Mouse (Mus musculus): ENCODE results near the gene Bcan. TPM values are rescaled to one million over a fixed set of nuclear protein-coding genes. Genes with fewer than 3 reads are reported as not detected.

Gene Bcan
- polyA plus RNA-seq, 1 experiment from 2014 or later, result 186 TPM

- H3K9ac ChIP-seq (ENCODE audit: low read depth, low read length), result peak overlapping the region; percentile 4
- H3K36me3 ChIP-seq (ENCODE audit: control insufficient read depth, insufficient read depth, low read length), result no peaks in the 10 kb centered on the region
- peak overlapping the region; percentile 80 for H3K4me2 ChIP-seq (ENCODE audit: low read length)
- 17% methylated on average over 16 of the region's 16 CpGs for WGBS
- H3K4me1 ChIP-seq (ENCODE audit: control insufficient read depth, insufficient read depth, low read depth, low read length), result peaks cover 39% of the 10 kb centered on the region
- no peaks in the 10 kb centered on the region for H3K9me3 ChIP-seq (ENCODE audit: control insufficient read depth, low read length)
- no peak for ATAC-seq
- no peaks in the 10 kb centered on the region; the same call in none of the 2 replicates for H3K27me3 ChIP-seq (replicated peaks; ENCODE audit: control insufficient read depth, insufficient read depth, low read length)
- peak overlapping the region; percentile 1 for H3K4me3 ChIP-seq (ENCODE audit: low read length)
- no peak overlapping the region for H3K27ac ChIP-seq (ENCODE audit: low read depth, low read length)
Measured at GRCm38 (mm10) chr3:87949266-87949954, 50.6 kb downstream of the Bcan start.

- H3K27me3 ChIP-seq (replicated peaks; ENCODE audit: control insufficient read depth, insufficient read depth, low read length), result no peaks in the 10 kb centered on the region; the same call in none of the 2 replicates
- H3K27ac ChIP-seq (ENCODE audit: low read depth, low read length), result no peak within 1 kb of the TSS
- ATAC-seq, result no peak
- H3K36me3 ChIP-seq (ENCODE audit: control insufficient read depth, insufficient read depth, low read length), result no peaks in the 10 kb centered on the region
- peak within 1 kb of the TSS; percentile 51 for H3K9ac ChIP-seq (ENCODE audit: low read depth, low read length)
- peak within 1 kb of the TSS; percentile 80 for H3K4me2 ChIP-seq (ENCODE audit: low read length)
- peaks cover 39% of the 10 kb centered on the region for H3K4me1 ChIP-seq (ENCODE audit: control insufficient read depth, insufficient read depth, low read depth, low read length)
- no peaks in the 10 kb centered on the region for H3K9me3 ChIP-seq (ENCODE audit: control insufficient read depth, low read length)
- peak within 1 kb of the TSS; percentile 32 for H3K4me3 ChIP-seq (ENCODE audit: low read length)
- 3% methylated on average over 35 of the region's 35 CpGs for WGBS
Measured at GRCm38 (mm10) chr3:87948378-87949265, 51.4 kb downstream of the Bcan start, which contains the start of gene Crabp2. Gene Crabp2 (plus strand): TSS chr3:87948666.

GRCm38 (mm10) chr3:87947811-87948199 lies 52.2 kb downstream of the Bcan start:
- H3K27ac ChIP-seq (ENCODE audit: low read depth, low read length), result no peak overlapping the region
- H3K4me3 ChIP-seq (ENCODE audit: low read length), result peak overlapping the region; percentile 32
- peak overlapping the region; percentile 51 for H3K9ac ChIP-seq (ENCODE audit: low read depth, low read length)
- no peak for ATAC-seq
- H3K4me1 ChIP-seq (ENCODE audit: control insufficient read depth, insufficient read depth, low read depth, low read length), result peaks cover 39% of the 10 kb centered on the region
- H3K9me3 ChIP-seq (ENCODE audit: control insufficient read depth, low read length), result no peaks in the 10 kb centered on the region
- H3K4me2 ChIP-seq (ENCODE audit: low read length), result peak overlapping the region; percentile 80
- WGBS, result 2% methylated on average over 17 of the region's 17 CpGs
- H3K36me3 ChIP-seq (ENCODE audit: control insufficient read depth, insufficient read depth, low read length), result no peaks in the 10 kb centered on the region
- H3K27me3 ChIP-seq (replicated peaks; ENCODE audit: control insufficient read depth, insufficient read depth, low read length), result no peaks in the 10 kb centered on the region; the same call in none of the 2 replicates

- ATAC-seq, result no peak
- Histone ChIP-seq H3K4me3 (ENCODE audit: low read length) (peak overlapping the region; percentile 32), H3K9ac (ENCODE audit: low read depth, low read length) (peak overlapping the region; percentile 51), H3K27ac (ENCODE audit: low read depth, low read length) (no peak overlapping the region), H3K27me3 (replicated peaks; ENCODE audit: control insufficient read depth, insufficient read depth, low read length) (no peaks in the 10 kb centered on the region; the same call in none of the 2 replicates), H3K4me2 (ENCODE audit: low read length) (peak overlapping the region; percentile 80), H3K36me3 (ENCODE audit: control insufficient read depth, insufficient read depth, low read length) (no peaks in the 10 kb centered on the region), H3K4me1 (ENCODE audit: control insufficient read depth, insufficient read depth, low read depth, low read length) (peaks cover 34% of the 10 kb centered on the region), H3K9me3 (ENCODE audit: control insufficient read depth, low read length) (no peaks in the 10 kb centered on the region)
- 8% methylated on average over 26 of the region's 26 CpGs for WGBS
Measured at GRCm38 (mm10) chr3:87947056-87947810, 52.8 kb downstream of the Bcan start.

DNA sequence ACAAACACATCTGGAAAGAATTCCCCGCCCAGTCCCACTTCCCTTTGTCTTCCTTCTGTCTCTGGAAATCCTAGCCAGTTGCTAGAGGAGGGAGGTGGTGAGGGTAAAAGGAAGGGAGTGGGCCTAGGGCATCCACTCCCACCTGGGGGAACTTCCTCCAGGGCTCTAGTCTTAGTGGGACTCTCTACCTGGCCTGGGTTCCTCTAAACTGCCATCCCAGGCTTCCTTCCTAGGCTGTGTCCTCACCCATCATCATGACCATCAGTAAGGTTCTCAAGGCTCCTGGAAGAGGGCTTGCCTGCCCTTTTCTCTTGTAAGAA lies 53.5 kb downstream of the Bcan start:
- Histone ChIP-seq H3K9ac (ENCODE audit: low read depth, low read length) (no peak overlapping the region), H3K4me2 (ENCODE audit: low read length) (no peak overlapping the region), H3K4me1 (ENCODE audit: control insufficient read depth, insufficient read depth, low read depth, low read length) (peaks cover 33% of the 10 kb centered on the region), H3K27me3 (replicated peaks; ENCODE audit: control insufficient read depth, insufficient read depth, low read length) (no peaks in the 10 kb centered on the region; the same call in none of the 2 replicates), H3K36me3 (ENCODE audit: control insufficient read depth, insufficient read depth, low read length) (peaks cover 3% of the 10 kb centered on the region), H3K4me3 (ENCODE audit: low read length) (no peak overlapping the region), H3K9me3 (ENCODE audit: control insufficient read depth, low read length) (no peaks in the 10 kb centered on the region), H3K27ac (ENCODE audit: low read depth, low read length) (no peak overlapping the region)
- no peak for ATAC-seq
- WGBS, result 11% methylated on average over 1 of the region's 1 CpGs

- H3K9me3 ChIP-seq (ENCODE audit: control insufficient read depth, low read length), result no peaks in the 10 kb centered on the region
- ATAC-seq, result no peak
- H3K9ac ChIP-seq (ENCODE audit: low read depth, low read length), result no peak overlapping the region
- peaks cover 33% of the 10 kb centered on the region for H3K4me1 ChIP-seq (ENCODE audit: control insufficient read depth, insufficient read depth, low read depth, low read length)
- H3K4me3 ChIP-seq (ENCODE audit: low read length), result no peak overlapping the region
- H3K36me3 ChIP-seq (ENCODE audit: control insufficient read depth, insufficient read depth, low read length), result peaks cover 8% of the 10 kb centered on the region
- 19% methylated on average over 12 of the region's 12 CpGs for WGBS
- H3K4me2 ChIP-seq (ENCODE audit: low read length), result no peak overlapping the region
- no peak overlapping the region for H3K27ac ChIP-seq (ENCODE audit: low read depth, low read length)
- no peaks in the 10 kb centered on the region; the same call in none of the 2 replicates for H3K27me3 ChIP-seq (replicated peaks; ENCODE audit: control insufficient read depth, insufficient read depth, low read length)
Measured at GRCm38 (mm10) chr3:87945781-87946540, 54.1 kb downstream of the Bcan start.

- peak; percentile 46 for ATAC-seq
- WGBS, result 2% methylated on average over 4 of the region's 4 CpGs
- Histone ChIP-seq H3K4me3 (ENCODE audit: low read length) (no peak overlapping the region), H3K27me3 (replicated peaks; ENCODE audit: control insufficient read depth, insufficient read depth, low read length) (no peaks in the 10 kb centered on the region; the same call in none of the 2 replicates), H3K4me1 (ENCODE audit: control insufficient read depth, insufficient read depth, low read depth, low read length) (peaks cover 31% of the 10 kb centered on the region), H3K27ac (ENCODE audit: low read depth, low read length) (no peak overlapping the region), H3K9ac (ENCODE audit: low read depth, low read length) (no peak overlapping the region), H3K4me2 (ENCODE audit: low read length) (no peak overlapping the region), H3K9me3 (ENCODE audit: control insufficient read depth, low read length) (no peaks in the 10 kb centered on the region), H3K36me3 (ENCODE audit: control insufficient read depth, insufficient read depth, low read length) (peaks cover 11% of the 10 kb centered on the region)
Measured at GRCm38 (mm10) chr3:87944838-87945600, 55.0 kb downstream of the Bcan start.

- Histone ChIP-seq H3K4me2 (ENCODE audit: low read length) (no peak overlapping the region), H3K9me3 (ENCODE audit: control insufficient read depth, low read length) (no peaks in the 10 kb centered on the region), H3K27ac (ENCODE audit: low read depth, low read length) (no peak overlapping the region), H3K9ac (ENCODE audit: low read depth, low read length) (no peak overlapping the region), H3K27me3 (replicated peaks; ENCODE audit: control insufficient read depth, insufficient read depth, low read length) (no peaks in the 10 kb centered on the region; the same call in 1 of the 2 replicates), H3K4me1 (ENCODE audit: control insufficient read depth, insufficient read depth, low read depth, low read length) (peaks cover 23% of the 10 kb centered on the region), H3K4me3 (ENCODE audit: low read length) (no peak overlapping the region), H3K36me3 (ENCODE audit: control insufficient read depth, insufficient read depth, low read length) (peaks cover 22% of the 10 kb centered on the region)
- ATAC-seq, result no peak
- 80% methylated on average over 7 of the region's 7 CpGs for WGBS
Measured at GRCm38 (mm10) chr3:87943586-87943985, 56.4 kb downstream of the Bcan start.

Data from hindbrain, embryonic 16.5 days (tissue).